Mouse (Mus musculus) layer of hippocampus, adult 2 months (tissue): ENCODE results near the gene Rab3d. TPM values are rescaled to one million over a fixed set of nuclear protein-coding genes. Genes with fewer than 3 reads are reported as not detected.

Source experiments
- DNase-seq, 2 experiments: peaks; one replicate each; pipeline ENCODE4 v3.0.0; 2022; ENCODE audit warnings: low spot score in 2 of 2
- H3K27ac ChIP-seq: fragments of 200-600 bp; 2 replicates; pipeline ENCODE4 v1.8.1; 2022
- H3K4me3 ChIP-seq: fragments of 200-600 bp; 2 replicates; pipeline ENCODE4 v1.8.1; 2022; ENCODE audit warnings: mild to moderate bottlenecking
- CTCF ChIP-seq: fragments of 200-600 bp; conservative IDR thresholded peaks from 2 replicates; pipeline ENCODE4 v1.8.1; 2022; ENCODE audit warnings: antibody characterized with exemption, mild to moderate bottlenecking, moderate library complexity
- total RNA-seq, 2 experiments: library from RNA; stranded (reverse); gene quantifications; 2 replicates each; pipeline ENCODE4 v1.2.3; 2021

Rab3d gene
- total RNA-seq, 2 experiments from 2014 or later, result 16.7 to 18.8 TPM

GRCm38 (mm10) chr9:21953600-21953999, 35.6 kb upstream of the Rab3d start:
- Histone ChIP-seq H3K27ac (peak overlapping the region; percentile 99), H3K4me3 (no peak overlapping the region)
- DNase-seq, result peak; percentile 59 to 82
- TF ChIP-seq CTCF, result no peak

GRCm38 (mm10) chr9:21951977-21952376, 34.0 kb upstream of the Rab3d start:
- peak; percentile 37 for TF ChIP-seq CTCF
- no peak overlapping the region for H3K4me3 ChIP-seq
- no peak for DNase-seq

GRCm38 (mm10) chr9:21950322-21950721, 32.3 kb upstream of the Rab3d start:
- no peak overlapping the region for H3K4me3 ChIP-seq
- H3K27ac ChIP-seq, result no peak overlapping the region
- no peak for DNase-seq
- no peak for TF ChIP-seq CTCF

More at GRCm38 (mm10) chr9:21951977-21952376, 34.0 kb upstream of the Rab3d start:
- H3K27ac ChIP-seq, result peak overlapping the region; percentile 99; the same call in 1 of the 2 replicates

- peak overlapping the region; percentile 69 for H3K27ac ChIP-seq
- no peak overlapping the region for H3K4me3 ChIP-seq
- no peak for TF ChIP-seq CTCF
- peak; percentile 46 to 55 for DNase-seq
These were observed 30.8 kb upstream of the Rab3d start for GRCm38 (mm10) chr9:21948790-21949189.

- no peak for DNase-seq
- no peak for TF ChIP-seq CTCF
- Histone ChIP-seq H3K4me3 (no peak overlapping the region), H3K27ac (peak overlapping the region; percentile 69; the same call in 1 of the 2 replicates)
These were observed 30.2 kb upstream of the Rab3d start for GRCm38 (mm10) chr9:21948146-21948545.

- H3K4me3 ChIP-seq, result no peak overlapping the region
- DNase-seq, result no peak
- no peak for TF ChIP-seq CTCF
- 0 out of 2 replicates have a peak overlapping the region, but pooled peaks have one; percentile 69 for H3K27ac ChIP-seq
These were observed 29.6 kb upstream of the Rab3d start for GRCm38 (mm10) chr9:21947540-21948130.

GRCm38 (mm10) chr9:21944267-21944666, 26.3 kb upstream of the Rab3d start:
- no peak for DNase-seq
- Histone ChIP-seq H3K4me3 (no peak overlapping the region), H3K27ac (no peak overlapping the region)
- TF ChIP-seq CTCF, result no peak

GRCm38 (mm10) chr9:21943638-21944037, 25.6 kb upstream of the Rab3d start:
- no peak for TF ChIP-seq CTCF

GRCm38 (mm10) chr9:21943046-21943445, 25.1 kb upstream of the Rab3d start:
- no peak overlapping the region for H3K4me3 ChIP-seq
- H3K27ac ChIP-seq, result no peak overlapping the region
- DNase-seq, result no peak
- no peak for TF ChIP-seq CTCF

More at GRCm38 (mm10) chr9:21943638-21944037, 25.6 kb upstream of the Rab3d start:
- Histone ChIP-seq H3K27ac (no peak overlapping the region), H3K4me3 (no peak overlapping the region)
- DNase-seq, result no peak

- H3K4me3 ChIP-seq, result peak overlapping the region; percentile 86
- DNase-seq, result no peak
- TF ChIP-seq CTCF, result no peak
- H3K27ac ChIP-seq, result peak overlapping the region; percentile 80
These were observed 20.4 kb upstream of the Rab3d start for GRCm38 (mm10) chr9:21938234-21938855.

GRCm38 (mm10) chr9:21937711-21938175, 19.8 kb upstream of the Rab3d start:
- DNase-seq, result peak; percentile 64 to 69
- peak overlapping the region; percentile 74 for H3K27ac ChIP-seq
- peak overlapping the region; percentile 86 for H3K4me3 ChIP-seq
- TF ChIP-seq CTCF, result no peak

GRCm38 (mm10) chr9:21936692-21937570, 18.9 kb upstream of the Rab3d start, which contains the start of gene Plppr2:
TSS of gene Plppr2 (plus strand) at chr9:21937033.
- peak; percentile 97 to 98 for DNase-seq
- TF ChIP-seq CTCF, result no peak
- H3K4me3 ChIP-seq, result peak within 1 kb of the TSS; percentile 86
- peak within 1 kb of the TSS; percentile 97 for H3K27ac ChIP-seq
